Mouse (Mus musculus): ENCODE results near the gene Tmem212. TPM values are rescaled to one million over a fixed set of nuclear protein-coding genes. Genes with fewer than 3 reads are reported as not detected.

The Tmem212 gene
- polyA plus RNA-seq, 1 experiment from 2014 or later, result not detected

DNA sequence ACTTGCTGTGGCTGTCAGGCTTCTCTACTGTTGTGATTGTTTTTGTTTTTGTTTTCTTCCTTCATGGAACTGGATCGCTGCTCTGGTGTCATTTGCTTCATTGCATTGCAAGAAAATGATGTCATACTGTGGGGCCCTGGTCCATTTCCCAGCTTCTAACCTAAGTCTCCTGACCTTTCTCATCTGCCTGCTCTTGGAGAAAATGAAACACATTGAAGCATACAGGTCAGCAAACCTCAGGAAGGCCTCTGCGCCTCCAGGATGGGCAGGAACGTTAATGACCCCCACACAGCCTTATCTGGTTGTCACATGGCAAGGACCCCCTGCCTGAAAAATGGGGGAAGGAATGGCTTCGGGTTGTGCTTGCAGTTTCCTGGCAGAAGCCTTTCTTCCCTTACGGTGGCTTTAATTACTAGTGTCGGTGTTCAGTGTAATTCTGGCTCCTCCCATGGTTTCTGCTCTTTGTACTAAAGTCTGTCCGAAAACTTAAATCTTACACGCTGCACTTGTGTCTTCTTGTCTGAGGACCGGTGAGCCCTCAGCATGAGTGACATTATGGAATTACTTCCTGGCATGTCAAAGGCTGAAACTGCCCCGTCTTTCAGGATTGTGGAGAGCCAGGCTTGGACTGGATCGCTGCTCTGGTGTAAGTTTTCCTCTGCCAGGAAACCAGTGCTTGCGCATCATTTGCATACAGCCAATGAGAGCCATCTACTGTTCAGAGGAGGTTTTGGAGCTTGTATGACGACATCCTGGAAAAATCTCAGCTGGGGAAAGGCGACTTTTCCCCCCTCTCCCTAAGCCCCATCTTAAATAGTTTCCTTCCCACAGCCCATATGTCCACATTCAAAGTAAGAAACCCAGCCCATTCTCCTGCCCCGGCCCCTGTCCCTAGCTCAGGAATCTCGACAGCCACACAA is 33.1 kb downstream of the Tmem212 start:
- Histone ChIP-seq H3K36me3 (no peaks in the 10 kb centered on the region), H3K9ac (0 out of 2 replicates have a peak overlapping the region, but pooled peaks have one; percentile 34), H3K27me3 (no peaks in the 10 kb centered on the region), H3K9me3 (replicated peaks) (no peaks in the 10 kb centered on the region), H3K4me1 (replicated peaks) (peaks cover 14% of the 10 kb centered on the region; the same call in 1 of the 2 replicates), H3K4me2 (peak overlapping the region; percentile 37), H3K4me3 (replicated peaks) (peak overlapping the region; percentile 24; the same call in 1 of the 2 replicates), H3K27ac (peak overlapping the region; percentile 21; the same call in 1 of the 2 replicates)
- peak; percentile 72 for ATAC-seq (ENCODE audit: low read depth)
- DNase-seq, result peak; percentile 2
- 10% methylated on average over 16 of the region's 16 CpGs for WGBS (ENCODE audit: insufficient replicate concordance)

DNA sequence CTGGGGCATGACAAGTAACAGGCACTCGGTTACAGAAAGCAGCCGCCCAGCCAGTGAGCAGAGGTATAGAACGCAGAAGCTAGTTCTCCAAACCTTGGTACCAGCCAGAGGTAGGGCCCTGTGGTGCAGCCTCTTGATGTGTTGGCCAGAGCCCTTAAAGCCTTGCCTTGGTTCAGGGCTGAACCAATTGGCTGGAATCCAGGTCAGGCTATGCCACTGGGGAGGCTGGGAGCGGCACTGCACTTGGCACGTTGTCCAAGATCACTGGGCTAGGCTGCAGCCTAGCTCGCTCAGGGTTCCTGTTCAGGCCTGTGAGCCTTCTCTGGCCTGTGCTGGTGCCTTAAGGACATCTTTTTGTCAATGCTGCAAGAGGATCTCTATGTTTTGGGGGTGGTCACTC is 34.6 kb downstream of the Tmem212 start:
- H3K27me3 ChIP-seq, result no peaks in the 10 kb centered on the region
- no peak overlapping the region for H3K4me3 ChIP-seq (replicated peaks)
- H3K27ac ChIP-seq, result no peak overlapping the region
- H3K36me3 ChIP-seq, result no peaks in the 10 kb centered on the region
- H3K4me1 ChIP-seq (replicated peaks), result peaks cover 14% of the 10 kb centered on the region; the same call in 1 of the 2 replicates
- H3K9me3 ChIP-seq (replicated peaks), result no peaks in the 10 kb centered on the region
- 70% methylated on average over 6 of the region's 6 CpGs for WGBS (ENCODE audit: insufficient replicate concordance)
- DNase-seq, result no peak
- no peak overlapping the region for H3K9ac ChIP-seq
- H3K4me2 ChIP-seq, result no peak overlapping the region
- no peak for ATAC-seq (ENCODE audit: low read depth)

DNA sequence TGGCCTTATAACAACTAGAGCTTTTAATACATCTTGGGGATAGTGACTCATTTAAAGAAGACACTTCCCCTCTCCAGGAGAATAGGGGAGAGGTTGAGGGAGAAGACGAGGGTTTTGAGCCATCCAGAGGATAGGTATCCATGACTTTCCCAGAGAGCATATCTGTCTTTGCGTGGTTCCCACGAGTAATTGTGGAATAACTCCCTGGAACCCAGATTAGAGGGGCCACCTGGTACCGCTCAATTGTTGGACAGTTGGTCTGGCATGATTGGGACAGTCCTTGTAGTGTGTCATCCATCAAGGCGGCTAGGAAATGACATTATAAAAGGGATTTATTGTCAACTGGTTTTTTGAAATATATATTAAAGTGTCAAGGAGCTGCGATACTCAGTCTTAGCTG is 35.1 kb downstream of the Tmem212 start:
- 66% methylated on average over 6 of the region's 6 CpGs for WGBS (ENCODE audit: insufficient replicate concordance)
- Histone ChIP-seq H3K4me2 (no peak overlapping the region), H3K4me3 (replicated peaks) (no peak overlapping the region), H3K9me3 (replicated peaks) (no peaks in the 10 kb centered on the region), H3K36me3 (no peaks in the 10 kb centered on the region), H3K4me1 (replicated peaks) (peaks cover 14% of the 10 kb centered on the region; the same call in 1 of the 2 replicates), H3K27ac (no peak overlapping the region), H3K9ac (no peak overlapping the region), H3K27me3 (no peaks in the 10 kb centered on the region)
- ATAC-seq (ENCODE audit: low read depth), result no peak
- DNase-seq, result no peak

DNA sequence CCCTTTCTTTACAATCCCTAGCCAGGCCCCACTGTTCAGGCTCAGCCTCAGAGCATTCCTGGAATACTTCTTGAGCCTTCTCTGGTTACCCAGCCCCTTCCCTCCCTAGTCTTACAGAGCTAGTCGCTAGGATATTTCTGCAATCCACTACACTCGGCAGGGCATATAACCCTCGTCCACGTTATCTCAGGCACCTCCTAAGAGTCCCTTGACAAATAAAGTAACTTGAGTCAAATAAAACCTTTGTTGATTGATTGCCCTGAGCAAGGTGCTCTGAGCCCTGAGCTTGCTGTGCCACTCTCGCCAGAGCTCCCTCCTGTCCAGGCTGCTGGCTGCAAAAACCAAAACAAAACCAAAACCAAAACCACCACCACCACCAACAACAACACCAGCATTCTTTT is 37.0 kb downstream of the Tmem212 start:
- DNase-seq, result no peak

DNA sequence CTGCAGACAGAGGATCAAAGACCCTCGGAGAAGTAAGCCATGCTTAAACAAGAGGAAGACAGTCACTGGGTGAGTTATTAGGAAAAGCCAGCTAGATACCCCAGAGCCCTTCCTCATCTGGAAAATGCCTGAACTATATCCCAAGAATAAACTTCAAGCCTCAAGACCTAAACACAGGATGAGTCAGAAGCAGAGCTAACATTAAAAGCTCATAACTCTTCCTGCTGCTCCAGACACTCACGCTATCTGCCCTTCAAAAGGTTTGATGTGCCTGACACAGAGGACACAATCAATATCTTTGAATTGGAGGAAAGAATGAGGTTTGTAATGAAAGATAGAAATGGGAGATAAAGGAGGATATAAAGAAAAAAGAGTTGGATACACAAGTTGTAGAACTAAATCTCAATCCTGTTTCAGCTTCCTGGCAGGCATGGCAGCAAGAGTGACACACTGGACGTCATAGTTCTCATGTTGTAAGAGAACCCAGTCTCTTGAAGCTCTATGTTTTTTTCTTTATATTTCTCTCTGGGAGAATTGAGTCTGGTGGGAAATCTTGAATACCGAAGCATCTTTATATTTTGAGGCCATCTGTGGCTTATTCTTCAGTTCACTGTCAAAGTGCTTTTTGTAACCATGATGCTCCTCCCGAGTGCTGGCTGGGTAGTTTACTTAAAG is 37.6 kb downstream of the Tmem212 start:
- Histone ChIP-seq H3K4me3 (replicated peaks) (no peak overlapping the region), H3K9me3 (replicated peaks) (no peaks in the 10 kb centered on the region), H3K27ac (no peak overlapping the region; the same call in 1 of the 2 replicates), H3K27me3 (no peaks in the 10 kb centered on the region), H3K4me1 (replicated peaks) (peaks cover 14% of the 10 kb centered on the region; the same call in 1 of the 2 replicates), H3K9ac (no peak overlapping the region), H3K36me3 (no peaks in the 10 kb centered on the region), H3K4me2 (no peak overlapping the region)
- WGBS (ENCODE audit: insufficient replicate concordance), result 42% methylated on average over 5 of the region's 5 CpGs
- DNase-seq (no peak), ATAC-seq (ENCODE audit: low read depth) (no peak)

More for the DNA sequence above, 37.0 kb downstream of the Tmem212 start:
- Histone ChIP-seq H3K27me3 (no peaks in the 10 kb centered on the region), H3K4me3 (replicated peaks) (no peak overlapping the region), H3K27ac (no peak overlapping the region; the same call in 1 of the 2 replicates), H3K9me3 (replicated peaks) (no peaks in the 10 kb centered on the region), H3K4me1 (replicated peaks) (peaks cover 14% of the 10 kb centered on the region; the same call in 1 of the 2 replicates), H3K9ac (no peak overlapping the region), H3K36me3 (no peaks in the 10 kb centered on the region), H3K4me2 (no peak overlapping the region)
- WGBS (ENCODE audit: insufficient replicate concordance), result 16% methylated on average over 5 of the region's 5 CpGs
- no peak for ATAC-seq (ENCODE audit: low read depth)

DNA sequence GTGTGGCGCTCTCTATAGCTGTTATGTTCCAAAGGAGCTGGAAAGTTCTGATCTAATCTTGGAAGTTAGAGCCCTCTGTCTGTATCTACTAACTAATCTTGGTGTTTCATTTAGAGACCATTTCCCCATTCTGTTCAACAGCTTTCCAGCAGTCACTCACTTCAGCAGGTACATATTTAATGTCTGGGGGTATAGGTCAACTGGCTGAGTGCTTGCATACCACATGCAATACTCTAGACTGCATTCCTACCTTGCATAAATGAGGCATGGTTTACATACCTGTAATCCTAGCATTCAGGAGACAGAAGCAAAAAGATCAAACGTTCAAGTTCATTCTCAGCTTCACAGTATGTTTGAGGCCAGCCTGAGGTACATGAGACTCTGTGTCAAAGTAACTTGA is 39.9 kb downstream of the Tmem212 start:
- no peak overlapping the region for H3K27ac ChIP-seq
- H3K4me3 ChIP-seq (replicated peaks), result no peak overlapping the region
- H3K9ac ChIP-seq, result no peak overlapping the region
- WGBS (ENCODE audit: insufficient replicate concordance), result 61% methylated on average over 2 of the region's 2 CpGs
- no peaks in the 10 kb centered on the region for H3K27me3 ChIP-seq
- peaks cover 8% of the 10 kb centered on the region; the same call in 1 of the 2 replicates for H3K4me1 ChIP-seq (replicated peaks)
- H3K36me3 ChIP-seq, result no peaks in the 10 kb centered on the region
- H3K9me3 ChIP-seq (replicated peaks), result no peaks in the 10 kb centered on the region
- ATAC-seq (ENCODE audit: low read depth) (no peak), DNase-seq (no peak)
- no peak overlapping the region for H3K4me2 ChIP-seq

DNA sequence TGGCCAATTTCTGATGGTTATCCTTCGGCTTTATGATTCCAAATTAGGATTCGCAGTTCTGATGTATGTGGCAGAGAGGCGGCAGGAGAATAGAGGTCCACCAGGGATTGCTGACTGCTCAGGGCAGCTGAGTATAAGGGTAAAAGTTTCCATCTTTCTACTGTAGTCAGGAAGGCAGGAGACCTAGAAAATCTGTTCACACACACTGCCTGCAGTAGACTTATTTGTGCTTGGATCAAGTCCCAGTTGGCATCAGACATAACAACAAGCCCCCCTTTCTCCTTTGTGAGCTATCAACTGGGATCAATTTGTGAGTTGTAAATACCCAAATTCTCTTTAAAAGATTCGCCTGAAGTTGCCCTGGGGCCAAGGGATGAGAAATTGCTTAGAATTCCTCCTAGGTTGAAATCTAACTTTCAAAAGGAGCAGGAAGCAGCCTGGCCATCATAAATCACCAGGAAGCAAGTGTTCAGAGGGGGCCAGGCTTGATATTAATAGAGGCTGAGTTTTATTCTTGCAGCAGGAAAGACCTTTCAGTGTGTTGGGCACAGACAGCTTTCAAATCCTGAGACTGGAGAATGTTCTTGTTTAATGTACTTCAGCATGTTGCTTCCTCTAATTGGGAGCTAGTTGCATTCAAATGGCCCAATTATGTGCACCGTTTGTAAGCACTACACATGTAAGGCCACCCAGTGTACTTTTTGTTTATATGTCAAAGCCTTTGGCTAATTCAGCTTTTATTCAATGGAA is 41.6 kb downstream of the Tmem212 start:
- ATAC-seq (ENCODE audit: low read depth) (no peak), DNase-seq (no peak)
- Histone ChIP-seq H3K9me3 (replicated peaks) (no peaks in the 10 kb centered on the region), H3K4me1 (replicated peaks) (peaks cover 8% of the 10 kb centered on the region; the same call in 1 of the 2 replicates), H3K27ac (no peak overlapping the region), H3K9ac (no peak overlapping the region), H3K27me3 (no peaks in the 10 kb centered on the region), H3K4me2 (no peak overlapping the region), H3K36me3 (no peaks in the 10 kb centered on the region), H3K4me3 (replicated peaks) (no peak overlapping the region)
- WGBS (ENCODE audit: insufficient replicate concordance), result 58% methylated on average over 5 of the region's 5 CpGs

DNA sequence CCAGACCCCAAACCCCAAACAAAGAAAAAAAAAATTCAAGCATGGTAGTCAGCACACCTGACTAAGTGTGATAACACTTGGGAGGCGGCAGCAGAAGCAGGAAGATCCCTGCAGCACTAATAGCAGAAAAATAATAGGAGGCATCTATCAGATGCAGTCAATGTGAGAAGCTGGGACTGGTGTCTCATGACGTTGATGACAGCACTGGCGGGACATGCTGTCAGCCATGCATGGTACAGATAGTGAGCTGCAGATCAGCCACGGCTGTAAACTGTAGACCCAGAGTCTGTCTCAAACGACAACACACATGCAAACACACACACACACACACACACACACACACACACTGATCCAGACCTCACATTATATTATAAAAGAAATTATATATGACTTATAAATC is 52.9 kb downstream of the Tmem212 start:
- 32% methylated on average over 5 of the region's 5 CpGs for WGBS (ENCODE audit: insufficient replicate concordance)
- no peak for DNase-seq

DNA sequence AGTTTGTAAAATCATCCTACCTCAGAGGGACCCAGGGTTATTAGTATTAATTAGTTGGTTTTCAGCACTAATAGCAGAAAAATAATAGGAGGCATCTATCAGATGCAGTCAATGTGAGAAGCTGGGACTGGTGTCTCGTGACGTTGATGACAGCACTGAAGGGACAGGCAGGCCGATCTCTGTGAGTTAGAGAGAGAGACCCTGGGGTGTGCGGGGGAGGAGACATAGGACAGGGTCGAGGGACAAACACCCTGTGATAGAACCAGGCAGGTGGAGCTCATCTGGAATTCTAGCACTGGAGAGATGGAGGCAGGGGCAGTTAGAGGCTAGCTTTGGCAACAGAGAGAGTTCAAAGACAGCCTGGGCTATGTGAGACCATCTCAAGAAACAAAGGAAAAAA is 53.3 kb downstream of the Tmem212 start:
- DNase-seq (no peak), ATAC-seq (ENCODE audit: low read depth) (no peak)
- no peaks in the 10 kb centered on the region for H3K4me1 ChIP-seq (replicated peaks)
- no peaks in the 10 kb centered on the region for H3K27me3 ChIP-seq
- no peak overlapping the region for H3K4me3 ChIP-seq (replicated peaks)
- no peaks in the 10 kb centered on the region for H3K36me3 ChIP-seq
- H3K27ac ChIP-seq, result no peak overlapping the region
- H3K4me2 ChIP-seq, result no peak overlapping the region
- H3K9me3 ChIP-seq (replicated peaks), result no peaks in the 10 kb centered on the region
- 65% methylated on average over 5 of the region's 5 CpGs for WGBS (ENCODE audit: insufficient replicate concordance)
- H3K9ac ChIP-seq, result no peak overlapping the region

More for the DNA sequence above, 52.9 kb downstream of the Tmem212 start:
- no peaks in the 10 kb centered on the region for H3K27me3 ChIP-seq
- H3K9me3 ChIP-seq (replicated peaks), result no peaks in the 10 kb centered on the region
- no peaks in the 10 kb centered on the region for H3K4me1 ChIP-seq (replicated peaks)
- H3K36me3 ChIP-seq, result no peaks in the 10 kb centered on the region
- no peak overlapping the region for H3K9ac ChIP-seq
- H3K4me2 ChIP-seq, result no peak overlapping the region
- H3K27ac ChIP-seq, result no peak overlapping the region
- H3K4me3 ChIP-seq (replicated peaks), result no peak overlapping the region
- ATAC-seq (ENCODE audit: low read depth), result no peak

DNA sequence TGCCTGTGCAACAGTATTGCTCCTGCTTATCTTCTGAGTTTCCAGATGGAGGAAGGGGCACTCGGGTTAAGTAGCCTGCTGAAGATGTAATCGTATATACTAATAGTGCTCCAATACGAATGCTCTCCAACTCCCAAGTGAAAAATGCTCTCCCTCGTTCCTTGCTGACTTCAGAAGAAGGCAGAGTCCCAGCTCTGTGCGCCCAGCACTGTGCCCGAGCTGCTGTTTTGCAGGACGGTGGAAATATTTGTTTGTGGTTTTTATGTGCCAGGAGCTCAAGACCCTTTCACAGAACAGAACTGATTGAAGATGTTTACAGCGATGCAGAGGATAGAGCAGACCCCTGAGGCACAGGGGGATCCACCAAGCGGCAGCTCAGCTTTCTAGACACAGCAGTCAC is 55.9 kb downstream of the Tmem212 start:
- no peak overlapping the region for H3K9ac ChIP-seq
- DNase-seq (no peak), ATAC-seq (ENCODE audit: low read depth) (no peak)
- H3K4me1 ChIP-seq (replicated peaks), result no peaks in the 10 kb centered on the region
- H3K4me2 ChIP-seq, result no peak overlapping the region
- H3K27me3 ChIP-seq, result no peaks in the 10 kb centered on the region
- no peak overlapping the region for H3K4me3 ChIP-seq (replicated peaks)
- whole genome bisulfite sequencing (ENCODE audit: insufficient replicate concordance), result 50% methylated on average over 9 of the region's 9 CpGs
- no peaks in the 10 kb centered on the region for H3K9me3 ChIP-seq (replicated peaks)
- no peaks in the 10 kb centered on the region for H3K36me3 ChIP-seq
- H3K27ac ChIP-seq, result no peak overlapping the region

DNA sequence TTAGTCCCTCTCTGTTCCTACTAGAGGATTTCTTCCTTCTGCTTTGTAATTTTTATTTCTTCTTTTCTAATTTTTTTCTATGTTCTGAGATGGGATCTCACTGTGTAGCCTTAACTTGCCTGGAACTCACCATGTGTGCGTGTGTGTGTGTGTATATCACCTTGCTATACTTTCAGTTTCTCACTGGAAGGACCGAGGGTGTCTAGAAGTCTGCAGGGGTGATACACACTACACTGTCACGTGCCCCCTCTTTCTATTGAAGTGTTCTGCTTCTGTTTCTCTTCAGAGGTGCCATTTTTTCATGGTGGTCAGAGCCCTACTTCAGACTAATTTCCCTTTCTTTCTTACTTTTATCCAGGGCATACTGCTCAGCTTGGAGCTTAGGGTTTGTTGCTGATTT is 56.4 kb downstream of the Tmem212 start:
- Histone ChIP-seq H3K9ac (no peak overlapping the region), H3K36me3 (no peaks in the 10 kb centered on the region), H3K27me3 (no peaks in the 10 kb centered on the region), H3K4me3 (replicated peaks) (no peak overlapping the region), H3K27ac (no peak overlapping the region), H3K4me1 (replicated peaks) (no peaks in the 10 kb centered on the region), H3K4me2 (no peak overlapping the region), H3K9me3 (replicated peaks) (no peaks in the 10 kb centered on the region)
- WGBS (ENCODE audit: insufficient replicate concordance), result 65% methylated on average over 3 of the region's 3 CpGs
- ATAC-seq (ENCODE audit: low read depth) (no peak), DNase-seq (no peak)
